Mouse (Mus musculus): ENCODE measurements around the gene Caap1.

Gene Caap1

DNA sequence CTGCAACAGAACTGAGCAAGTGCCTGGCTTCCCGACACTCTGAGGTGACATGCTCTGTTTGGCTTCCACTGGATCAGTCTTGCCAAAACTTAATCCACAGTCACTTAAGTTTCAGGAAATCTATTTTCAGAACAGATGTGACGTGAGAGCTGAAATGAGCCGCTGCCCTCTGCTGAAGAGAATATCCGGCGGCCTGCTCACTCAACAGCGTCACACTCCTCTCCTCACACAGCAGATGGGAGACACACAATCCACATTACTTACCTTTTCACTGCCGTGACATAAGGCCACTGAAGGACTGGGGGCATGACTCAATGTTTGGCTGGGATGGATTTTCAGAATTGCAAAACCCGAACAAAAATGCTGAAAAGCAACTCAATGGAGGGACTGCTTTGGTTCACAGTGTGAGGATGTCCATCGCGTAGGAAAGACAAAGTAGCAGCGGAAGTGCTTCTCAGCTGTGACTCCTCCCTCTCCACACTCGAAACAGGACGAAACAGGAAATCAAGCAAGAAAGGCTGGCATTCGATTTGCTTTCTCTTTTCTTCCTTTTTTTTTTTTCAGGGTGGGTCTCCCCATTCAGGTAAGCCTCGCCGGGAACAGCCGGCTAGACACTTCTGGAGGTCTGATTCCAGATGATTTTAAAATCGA, 79.7 kb downstream of the Caap1 start:
- no peak for DNase-seq (ENCODE audit: low spot score)

GRCm38 (mm10) chr4:94473286-94473685, 83.3 kb downstream of the Caap1 start:
- peak; percentile 28 for DNase-seq (ENCODE audit: low spot score)

DNA sequence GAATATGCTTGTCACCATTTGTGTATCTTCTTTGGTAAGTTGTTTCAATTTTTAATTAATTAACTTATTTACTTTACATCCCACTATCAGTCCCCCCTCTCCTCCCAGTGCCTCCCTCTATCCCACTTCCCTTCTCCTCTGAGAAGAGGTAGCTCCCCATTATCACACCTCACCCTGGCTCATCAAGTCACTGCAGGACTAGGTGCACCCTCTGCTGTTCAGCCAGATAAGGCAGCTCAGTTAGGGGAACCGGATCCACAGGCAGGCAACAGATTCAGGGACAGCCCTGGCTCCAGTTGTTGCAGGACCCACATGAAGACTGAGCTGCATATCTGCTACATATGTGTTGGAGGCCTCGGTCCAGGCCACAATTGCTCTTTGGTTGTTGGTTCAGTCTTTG, 97.2 kb downstream of the Caap1 start:
- no peak for DNase-seq (ENCODE audit: low spot score)

- no peak for DNase-seq (ENCODE audit: low spot score)
Observed at GRCm38 (mm10) chr4:94454857-94455256, 101.7 kb downstream of the Caap1 start.
